In the genomic region with DNA sequence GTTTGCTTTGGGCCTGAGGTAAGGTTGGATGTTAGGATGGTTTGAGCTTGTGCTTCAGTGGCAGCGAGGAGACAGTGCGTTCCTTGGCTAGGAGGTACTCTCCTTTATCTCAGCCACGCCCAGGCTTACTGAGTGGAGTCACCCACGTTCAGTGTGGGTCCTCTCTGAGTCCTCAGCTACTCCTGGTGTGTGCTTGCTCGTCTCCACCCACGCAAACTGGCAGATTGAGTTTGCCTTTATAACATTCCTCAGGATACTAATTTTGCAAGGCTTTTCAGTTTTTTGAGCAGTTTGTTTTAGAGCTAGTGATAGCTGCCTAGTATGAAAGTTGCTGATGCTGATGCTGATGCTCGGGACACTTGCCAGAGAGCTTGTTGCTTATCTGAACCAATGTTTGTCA, we compare ENCODE assay signal across 25 mouse cellular contexts. TPM values are rescaled to one million over a fixed set of nuclear protein-coding genes. Genes with fewer than 3 reads are reported as not detected.
DNase-seq lines count a peak whose midpoint lies in the region; ATAC-seq lines count a peak whose summit lies in the region.
"Had no signal": no experiment of that assay in that cellular context is flagged by ENCODE, and none has a peak within 500 bp of the region (broad histone marks: within the 10 kb centered on the region; RNA-seq: fewer than 3 reads in every experiment).

No protein-coding gene starts in this region.

- no peaks in the 10 kb centered on the region for H3K27me3 ChIP-seq in intestine, embryonic 15.5 days (replicated peaks)
- H3K27me3 ChIP-seq: forebrain, embryonic 15.5 days; heart, embryonic 15.5 days; midbrain, embryonic 12.5 days; neural tube, embryonic 15.5 days had no signal

- H3K4me2 ChIP-seq in intestine, embryonic 15.5 days (replicated peaks): no peak overlapping the region
- H3K4me2 ChIP-seq: forebrain, embryonic 15.5 days; heart, embryonic 15.5 days; hindbrain, embryonic 14.5 days; lung, embryonic 14.5 days; midbrain, embryonic 12.5 days; neural tube, embryonic 15.5 days had no signal

- no peak overlapping the region for H3K9ac ChIP-seq in intestine, embryonic 15.5 days
- H3K9ac ChIP-seq: forebrain, embryonic 15.5 days; heart, embryonic 15.5 days; hindbrain, embryonic 14.5 days; lung, embryonic 14.5 days; neural tube, embryonic 15.5 days had no signal

- no peak overlapping the region for H3K27ac ChIP-seq in intestine, embryonic 15.5 days
- H3K27ac ChIP-seq: forebrain, embryonic 15.5 days; heart, embryonic 15.5 days; hindbrain, embryonic 14.5 days; layer of hippocampus, adult 2 months; limb, embryonic 10.5 days; midbrain, embryonic 12.5 days; neural tube, embryonic 15.5 days had no signal

- no peaks in the 10 kb centered on the region for H3K9me3 ChIP-seq in intestine, embryonic 15.5 days
- H3K9me3 ChIP-seq: forebrain, embryonic 15.5 days; heart, embryonic 15.5 days; limb, embryonic 10.5 days; midbrain, embryonic 12.5 days; neural tube, embryonic 15.5 days had no signal

- H3K36me3 ChIP-seq in intestine, embryonic 15.5 days: peaks cover 2% of the 10 kb centered on the region; the same call in 1 of the 2 replicates
- H3K36me3 ChIP-seq: forebrain, embryonic 15.5 days; neural tube, embryonic 15.5 days had no signal

- 72% methylated on average over 7 of the region's 7 CpGs for WGBS in intestine, embryonic 15.5 days

- no peak overlapping the region for H3K4me3 ChIP-seq in intestine, embryonic 15.5 days (replicated peaks)
- H3K4me3 ChIP-seq: forebrain, embryonic 15.5 days; heart, embryonic 15.5 days; layer of hippocampus, adult 2 months; limb, embryonic 10.5 days; midbrain, embryonic 12.5 days; neural tube, embryonic 15.5 days had no signal

- ATAC-seq in intestine, embryonic 15.5 days: no peak
- ATAC-seq: CD4-positive, CD25-positive, alpha-beta regulatory T cell, adult 4 months; forebrain, embryonic 15.5 days; inflammation-experienced regulatory T-cells, adult 6 months had no signal

- intact Hi-C loops in left cerebral cortex, postnatal 25 days (cut with DNase I): no loop called here

- peak; percentile 27 for DNase-seq in layer of hippocampus, adult 11-12 months (ENCODE audit: low spot score)
- DNase-seq in layer of hippocampus, postnatal 25 days (ENCODE audit: extremely low spot score in 1 of 2, low spot score in 1 of 2): no peak
- peak; percentile 64 for DNase-seq in right cerebral cortex, adult 18-20 months
- no peak for DNase-seq in right cerebral cortex, postnatal 14 days
- peak; percentile 41 to 85 for DNase-seq in left cerebral cortex, postnatal 25 days (ENCODE audit: low spot score in 2 of 2)
- DNase-seq in kidney, postnatal 14 days: no peak
- DNase-seq: adrenal gland, postnatal 14 days; cerebellum, adult 8-10 months; heart, postnatal 36 days; kidney, adult 2 months; kidney, postnatal 10 days; liver; lung, embryonic 14.5 days; thymus, adult 2 months had no signal

- H3K4me1 ChIP-seq in intestine, embryonic 15.5 days (replicated peaks): peaks cover 8% of the 10 kb centered on the region; the same call in 1 of the 2 replicates

RNA-seq across cellular contexts. Expression of a gene that starts 5.9 kb away (rescaled TPM):
- total RNA-seq in layer of hippocampus, postnatal 25 days (2021): under 1 TPM; 0.23 to 0.64 TPM
- total RNA-seq in left cerebral cortex, postnatal 25 days (2021): under 1 TPM; 0.46 to 0.69 TPM
- polyA plus RNA-seq in intestine, embryonic 15.5 days (2015; fragmentation: Nextera tagmentation; extraction: Ambion mirVana): 37.0 and 42.9 TPM in 2 replicates
- total RNA-seq: gastrocnemius, adult 18-20 months had no signal

Comparison
In these comparisons a context has a peak if more than half of its experiments do, and no peak if none do; other contexts are left out.
1. DNase-seq: peak in layer of hippocampus, adult 11-12 months (single experiment), right cerebral cortex, adult 18-20 months (single experiment) and left cerebral cortex, postnatal 25 days (2 of 2); none in layer of hippocampus, postnatal 25 days (0 of 2), right cerebral cortex, postnatal 14 days (single experiment) and kidney, postnatal 14 days (single experiment).